Mouse (Mus musculus) heart, postnatal 0 days (tissue): Measurements from ENCODE around the gene Arhgap8. TPM values are rescaled to one million over a fixed set of nuclear protein-coding genes. Genes with fewer than 3 reads are reported as not detected.
A peak's percentile ranks its signal among the peaks of the same experiment; 100 is the strongest.

ENCODE experiments used
- ATAC-seq: fragments of 200-750 bp; cut with Nextera tagmentation; 2 replicates; pipeline ENCODE4 v1.8.0; 2017; ENCODE audit warnings: low read depth, moderate number of reproducible peaks, moderate library complexity; ENCODE audit not compliant: insufficient read depth
- DNase-seq: peaks from one replicate; pipeline ENCODE4 v3.0.0-alpha.2; 2016; ENCODE audit warnings: low spot score
- H3K27ac ChIP-seq: fragments of 300-500 bp; sonication (generic); 2 replicates; pipeline ENCODE4 v1.5.1; 2014; ENCODE audit warnings: low read depth, mild to moderate bottlenecking
- H3K27me3 ChIP-seq: fragments of 300-500 bp; sonication (generic); 2 replicates; pipeline ENCODE4 v1.6.1; 2014; ENCODE audit warnings: low read length, mixed read lengths; ENCODE audit not compliant: control insufficient read depth, insufficient read depth
- H3K36me3 ChIP-seq: fragments of 300-500 bp; sonication (generic); replicated peaks from 2 replicates; pipeline ENCODE4 v1.6.1; 2014; ENCODE audit warnings: low read length, mixed read lengths; ENCODE audit not compliant: control insufficient read depth, insufficient read depth
- H3K4me1 ChIP-seq: fragments of 300-500 bp; sonication (generic); 2 replicates; pipeline ENCODE4 v1.6.1; 2014; ENCODE audit warnings: antibody characterized with exemption; ENCODE audit not compliant: control insufficient read depth, insufficient read depth
- H3K4me2 ChIP-seq: fragments of 300-500 bp; sonication (generic); 2 replicates; pipeline ENCODE4 v1.6.1; 2014; ENCODE audit warnings: low read depth, mild to moderate bottlenecking, low read length, moderate library complexity
- H3K4me3 ChIP-seq: fragments of 300-500 bp; sonication (generic); 2 replicates; pipeline ENCODE4 v1.5.1; 2014; ENCODE audit warnings: low read depth, low read length
- H3K9ac ChIP-seq: fragments of 300-500 bp; sonication (generic); replicated peaks from 2 replicates; pipeline ENCODE4 v1.6.1; 2014; ENCODE audit warnings: low read depth, low read length, mixed read lengths
- H3K9me3 ChIP-seq: fragments of 300-500 bp; sonication (generic); replicated peaks from 2 replicates; pipeline ENCODE4 v1.6.1; 2016; ENCODE audit warnings: low read length; ENCODE audit not compliant: control insufficient read depth
- CTCF ChIP-seq: IDR thresholded peaks from 2 replicates; pipeline ENCODE4 v1.5.1; 2016; ENCODE audit warnings: antibody characterized with exemption, control low read depth, low read depth
- EP300 ChIP-seq: IDR thresholded peaks from 2 replicates; pipeline ENCODE4 v1.6.1; 2016; ENCODE audit warnings: antibody characterized with exemption, low read depth
- WGBS: fragments of 180-500 bp; shearing (Covaris S2); extraction: QIAGEN DNeasy Blood & Tissue Kit; methylation state at CpG from one replicate; pipeline ENCODE4 v1.1.7; 2014; 5-methylcytosine and 5-hydroxymethylcytosine counted together
- polyA plus RNA-seq: library from polyadenylated mRNA; unstranded; fragments of >200 nt; fragmentation: Nextera tagmentation; extraction: Ambion mirVana; gene quantifications from 2 replicates; pipeline ENCODE4 v1.2.1, GENCODE M21; 2015
- total RNA-seq: library from RNA; depleted of rRNA; stranded (reverse); fragments of >200 nt; gene quantifications from 2 replicates; pipeline ENCODE4 v1.2.3, GENCODE M21; 2014; ENCODE audit warnings: low replicate concordance

The Arhgap8 gene
- total and polyA plus RNA-seq, 2 experiments from 2014 or later = 1.3 TPM; not detected in 1

- no peak for TF ChIP-seq EP300
- no peak for TF ChIP-seq CTCF
- ATAC-seq = peak; percentile 78
- Histone ChIP-seq H3K9me3 (no peaks in the 10 kb centered on the region), H3K27ac (peak overlapping the region; percentile 79), H3K9ac (peak overlapping the region; percentile 86), H3K4me3 (peak overlapping the region; percentile 81), H3K27me3 (peaks cover 7% of the 10 kb centered on the region; the same call in 1 of the 2 replicates), H3K4me1 (peaks cover 4% of the 10 kb centered on the region), H3K4me2 (peak overlapping the region; percentile 98), H3K36me3 (no peaks in the 10 kb centered on the region)
- 1% methylated on average over 49 of the region's 77 CpGs for WGBS
- no peak for DNase-seq
Observed at GRCm38 (mm10) chr15:84680545-84681454, 39.1 kb upstream of the Arhgap8 start.

GRCm38 (mm10) chr15:84681455-84682193 is 38.2 kb upstream of the Arhgap8 start:
- DNase-seq (no peak), ATAC-seq (peak; percentile 42; the same call in 1 of the 2 replicates)
- H3K4me1 ChIP-seq = peaks cover 4% of the 10 kb centered on the region

GRCm38 (mm10) chr15:84682206-84682605 is 37.6 kb upstream of the Arhgap8 start:
- H3K4me1 ChIP-seq = peaks cover 4% of the 10 kb centered on the region
- H3K9ac ChIP-seq = no peak overlapping the region
- peaks cover 7% of the 10 kb centered on the region; the same call in 1 of the 2 replicates for H3K27me3 ChIP-seq
- 78% methylated on average over 3 of the region's 3 CpGs for WGBS
- H3K4me3 ChIP-seq = peak overlapping the region; percentile 81
- peak overlapping the region; percentile 98 for H3K4me2 ChIP-seq
- no peak for TF ChIP-seq EP300
- TF ChIP-seq CTCF = no peak
- ATAC-seq = no peak
- no peaks in the 10 kb centered on the region for H3K36me3 ChIP-seq
- no peak overlapping the region; the same call in 1 of the 2 replicates for H3K27ac ChIP-seq
- no peaks in the 10 kb centered on the region for H3K9me3 ChIP-seq
- DNase-seq = no peak

More at GRCm38 (mm10) chr15:84681455-84682193, 38.2 kb upstream of the Arhgap8 start:
- TF ChIP-seq EP300 (no peak), CTCF (no peak)
- Histone ChIP-seq H3K9ac (peak overlapping the region; percentile 86), H3K27ac (peak overlapping the region; percentile 79), H3K4me2 (peak overlapping the region; percentile 98), H3K9me3 (no peaks in the 10 kb centered on the region), H3K27me3 (peaks cover 7% of the 10 kb centered on the region; the same call in 1 of the 2 replicates), H3K36me3 (no peaks in the 10 kb centered on the region), H3K4me3 (peak overlapping the region; percentile 81)
- WGBS = 5% methylated on average over 26 of the region's 31 CpGs

- Histone ChIP-seq H3K36me3 (no peaks in the 10 kb centered on the region), H3K9ac (no peak overlapping the region), H3K27ac (no peak overlapping the region), H3K4me1 (peaks cover 4% of the 10 kb centered on the region), H3K4me2 (no peak overlapping the region), H3K4me3 (no peak overlapping the region), H3K27me3 (peaks cover 7% of the 10 kb centered on the region; the same call in 1 of the 2 replicates), H3K9me3 (no peaks in the 10 kb centered on the region)
- DNase-seq = no peak
- no peak for ATAC-seq
- whole genome bisulfite sequencing = 79% methylated on average over 5 of the region's 5 CpGs
- no peak for TF ChIP-seq CTCF
- TF ChIP-seq EP300 = no peak
Observed at GRCm38 (mm10) chr15:84682821-84683220, 37.0 kb upstream of the Arhgap8 start.

GRCm38 (mm10) chr15:84684520-84684919 is 35.3 kb upstream of the Arhgap8 start:
- WGBS = 75% methylated on average over 5 of the region's 5 CpGs
- Histone ChIP-seq H3K9me3 (no peaks in the 10 kb centered on the region), H3K4me2 (no peak overlapping the region), H3K4me1 (peaks cover 4% of the 10 kb centered on the region), H3K4me3 (no peak overlapping the region), H3K27me3 (peaks cover 7% of the 10 kb centered on the region; the same call in 1 of the 2 replicates), H3K27ac (0 out of 2 replicates have a peak overlapping the region, but pooled peaks have one; percentile 0), H3K9ac (no peak overlapping the region), H3K36me3 (no peaks in the 10 kb centered on the region)
- DNase-seq = no peak
- ATAC-seq = no peak
- TF ChIP-seq CTCF = no peak
- TF ChIP-seq EP300 = no peak
